Mouse (Mus musculus) limb, embryonic 13.5 days (tissue): Measurements from ENCODE around the gene Entpd6. TPM values are rescaled to one million over a fixed set of nuclear protein-coding genes. Genes with fewer than 3 reads are reported as not detected.

Source experiments
- ATAC-seq: fragments of 200-750 bp; cut with Nextera tagmentation; 2 replicates; pipeline ENCODE4 v1.8.0; 2017; ENCODE audit warnings: low read depth, moderate number of reproducible peaks, moderate TSS enrichment; ENCODE audit not compliant: low FRiP score
- H3K27ac ChIP-seq: fragments of 300-500 bp; sonication (generic); 2 replicates; pipeline ENCODE4 v1.5.1; 2015; ENCODE audit warnings: inconsistent platforms, mild to moderate bottlenecking, moderate library complexity
- H3K27me3 ChIP-seq: fragments of 300-500 bp; sonication (generic); 2 replicates; pipeline ENCODE4 v1.6.1; 2015; ENCODE audit warnings: mild to moderate bottlenecking, inconsistent platforms
- H3K36me3 ChIP-seq: fragments of 300-500 bp; sonication (generic); 2 replicates; pipeline ENCODE4 v1.6.1; 2015; ENCODE audit warnings: inconsistent platforms, mild to moderate bottlenecking, moderate library complexity
- H3K4me1 ChIP-seq: fragments of 300-500 bp; sonication (generic); 2 replicates; pipeline ENCODE4 v1.6.1; 2015; ENCODE audit warnings: inconsistent platforms
- H3K4me2 ChIP-seq: fragments of 300-500 bp; sonication (generic); replicated peaks from 2 replicates; pipeline ENCODE4 v1.6.1; 2015; ENCODE audit warnings: inconsistent platforms, mild to moderate bottlenecking, moderate library complexity
- H3K4me3 ChIP-seq: fragments of 300-500 bp; sonication (generic); 2 replicates; pipeline ENCODE4 v1.5.1; 2015; ENCODE audit warnings: moderate library complexity, mild to moderate bottlenecking, inconsistent platforms
- H3K9ac ChIP-seq: fragments of 300-500 bp; sonication (generic); 2 replicates; pipeline ENCODE4 v1.6.1; 2015; ENCODE audit warnings: mild to moderate bottlenecking, inconsistent platforms
- H3K9me3 ChIP-seq: fragments of 300-500 bp; sonication (generic); 2 replicates; pipeline ENCODE4 v1.6.1; 2016; ENCODE audit warnings: inconsistent platforms
- WGBS: fragments of 180-500 bp; shearing (Covaris S2); methylation state at CpG from one replicate; pipeline ENCODE4 v1.1.7; 2015; 5-methylcytosine and 5-hydroxymethylcytosine counted together
- polyA plus RNA-seq: library from polyadenylated mRNA; unstranded; fragments of >200 nt; fragmentation: Nextera tagmentation; extraction: Ambion mirVana; gene quantifications from 2 replicates; pipeline ENCODE4 v1.2.1, GENCODE M21; 2015

Gene Entpd6
- polyA plus RNA-seq, 1 experiment from 2014 or later: 29.9 TPM

GRCm38 (mm10) chr2:150765619-150766018 is 16.8 kb downstream of the Entpd6 start:
- no peaks in the 10 kb centered on the region for H3K27me3 ChIP-seq
- ATAC-seq: 0 out of 2 replicates have a peak, but pooled peaks have one; percentile 41
- H3K4me3 ChIP-seq: no peak overlapping the region
- H3K4me1 ChIP-seq: peaks cover 43% of the 10 kb centered on the region
- H3K9ac ChIP-seq: no peak overlapping the region; the same call in 1 of the 2 replicates
- H3K9me3 ChIP-seq: no peaks in the 10 kb centered on the region
- H3K27ac ChIP-seq: peak overlapping the region; percentile 52; the same call in 1 of the 2 replicates
- H3K4me2 ChIP-seq: no peak overlapping the region
- H3K36me3 ChIP-seq: peaks cover 61% of the 10 kb centered on the region
- 63% methylated on average over 2 of the region's 2 CpGs for WGBS

GRCm38 (mm10) chr2:150766083-150766862 is 17.4 kb downstream of the Entpd6 start:
- peak overlapping the region; percentile 52; the same call in 1 of the 2 replicates for H3K27ac ChIP-seq
- no peaks in the 10 kb centered on the region for H3K9me3 ChIP-seq
- no peak overlapping the region for H3K4me2 ChIP-seq
- H3K27me3 ChIP-seq: no peaks in the 10 kb centered on the region
- no peak overlapping the region for H3K4me3 ChIP-seq
- no peak overlapping the region for H3K9ac ChIP-seq
- H3K4me1 ChIP-seq: peaks cover 49% of the 10 kb centered on the region
- 80% methylated on average over 4 of the region's 4 CpGs for WGBS
- H3K36me3 ChIP-seq: peaks cover 54% of the 10 kb centered on the region
- no peak for ATAC-seq

GRCm38 (mm10) chr2:150768678-150769077 is 19.8 kb downstream of the Entpd6 start:
- no peak overlapping the region for H3K27ac ChIP-seq
- H3K27me3 ChIP-seq: no peaks in the 10 kb centered on the region
- H3K4me1 ChIP-seq: peaks cover 62% of the 10 kb centered on the region
- ATAC-seq: no peak
- no peak overlapping the region for H3K9ac ChIP-seq
- H3K4me2 ChIP-seq: no peak overlapping the region
- H3K9me3 ChIP-seq: no peaks in the 10 kb centered on the region
- 96% methylated on average over 1 of the region's 1 CpGs for WGBS
- H3K4me3 ChIP-seq: no peak overlapping the region
- H3K36me3 ChIP-seq: peaks cover 40% of the 10 kb centered on the region

GRCm38 (mm10) chr2:150770747-150771146 is 21.9 kb downstream of the Entpd6 start:
- H3K27me3 ChIP-seq: no peaks in the 10 kb centered on the region
- peak overlapping the region; percentile 95 for H3K27ac ChIP-seq
- H3K4me2 ChIP-seq: peak overlapping the region; percentile 35
- peak overlapping the region; percentile 31; the same call in 1 of the 2 replicates for H3K9ac ChIP-seq
- peaks cover 55% of the 10 kb centered on the region for H3K4me1 ChIP-seq
- peaks cover 37% of the 10 kb centered on the region for H3K36me3 ChIP-seq
- H3K4me3 ChIP-seq: no peak overlapping the region
- WGBS: 11% methylated on average over 1 of the region's 1 CpGs
- peak; percentile 86 for ATAC-seq
- H3K9me3 ChIP-seq: no peaks in the 10 kb centered on the region

GRCm38 (mm10) chr2:150771169-150771568 is 22.3 kb downstream of the Entpd6 start:
- ATAC-seq: no peak; the same call in 1 of the 2 replicates
- Histone ChIP-seq H3K36me3 (peaks cover 35% of the 10 kb centered on the region), H3K27ac (peak overlapping the region; percentile 95), H3K9ac (peak overlapping the region; percentile 31; the same call in 1 of the 2 replicates), H3K4me2 (peak overlapping the region; percentile 35), H3K4me1 (peaks cover 54% of the 10 kb centered on the region), H3K9me3 (no peaks in the 10 kb centered on the region), H3K4me3 (no peak overlapping the region), H3K27me3 (no peaks in the 10 kb centered on the region)
- 58% methylated on average over 6 of the region's 6 CpGs for WGBS

GRCm38 (mm10) chr2:150771996-150772395 is 23.2 kb downstream of the Entpd6 start:
- H3K9ac ChIP-seq: no peak overlapping the region
- 82% methylated on average over 8 of the region's 8 CpGs for WGBS
- peaks cover 52% of the 10 kb centered on the region for H3K4me1 ChIP-seq
- H3K36me3 ChIP-seq: peaks cover 27% of the 10 kb centered on the region
- H3K27ac ChIP-seq: peak overlapping the region; percentile 95
- ATAC-seq: no peak
- H3K4me3 ChIP-seq: no peak overlapping the region
- no peaks in the 10 kb centered on the region for H3K9me3 ChIP-seq
- H3K4me2 ChIP-seq: no peak overlapping the region
- H3K27me3 ChIP-seq: no peaks in the 10 kb centered on the region

- ATAC-seq: no peak
- Histone ChIP-seq H3K4me3 (no peak overlapping the region), H3K27me3 (no peaks in the 10 kb centered on the region), H3K36me3 (peaks cover 24% of the 10 kb centered on the region), H3K9ac (no peak overlapping the region), H3K4me1 (peaks cover 52% of the 10 kb centered on the region), H3K27ac (peak overlapping the region; percentile 95; the same call in 1 of the 2 replicates), H3K4me2 (no peak overlapping the region), H3K9me3 (no peaks in the 10 kb centered on the region)
- WGBS: 69% methylated on average over 10 of the region's 10 CpGs
These were observed 23.8 kb downstream of the Entpd6 start for GRCm38 (mm10) chr2:150772466-150773119.

- no peak overlapping the region for H3K4me2 ChIP-seq
- WGBS: 83% methylated on average over 2 of the region's 2 CpGs
- H3K27ac ChIP-seq: no peak overlapping the region
- H3K4me3 ChIP-seq: no peak overlapping the region
- H3K4me1 ChIP-seq: peaks cover 25% of the 10 kb centered on the region
- H3K36me3 ChIP-seq: no peaks in the 10 kb centered on the region
- no peak overlapping the region for H3K9ac ChIP-seq
- no peaks in the 10 kb centered on the region for H3K9me3 ChIP-seq
- H3K27me3 ChIP-seq: no peaks in the 10 kb centered on the region
- ATAC-seq: no peak
These were observed 34.0 kb downstream of the Entpd6 start for GRCm38 (mm10) chr2:150782801-150783200.

GRCm38 (mm10) chr2:150786251-150787180 is 37.7 kb downstream of the Entpd6 start, which contains the start of gene Pygb:
TSS of gene Pygb (plus strand) at chr2:150786735.
- WGBS: 2% methylated on average over 57 of the region's 58 CpGs
- H3K4me2 ChIP-seq: peak within 1 kb of the TSS; percentile 83

DNA sequence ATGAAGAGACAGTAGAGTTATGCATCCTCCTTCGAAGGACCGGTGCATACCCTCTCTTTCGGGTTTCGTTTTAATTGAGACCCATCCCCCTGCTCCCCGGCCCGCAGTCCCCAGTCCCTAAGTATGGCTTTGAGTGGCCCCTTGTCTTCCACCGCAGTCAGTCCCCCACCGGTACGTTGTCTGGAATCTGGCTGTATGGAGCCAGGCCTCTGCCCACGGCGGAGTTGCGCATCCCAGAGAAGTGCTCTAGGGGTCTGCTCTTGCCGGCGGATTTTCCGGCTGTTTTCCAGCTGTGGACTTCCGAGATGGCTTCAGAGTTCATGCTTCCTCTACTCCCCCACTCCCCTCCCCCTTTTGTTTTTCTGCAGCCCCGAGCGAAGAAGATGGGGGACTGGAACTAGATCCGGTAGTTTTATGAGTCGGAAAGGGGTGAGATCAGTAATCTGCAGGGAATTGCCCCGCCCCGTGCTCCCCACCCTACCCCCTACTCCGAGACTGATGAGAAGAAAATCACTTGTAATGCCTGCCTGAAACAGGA is 38.5 kb downstream of the Entpd6 start:
- Histone ChIP-seq H3K27me3 (no peaks in the 10 kb centered on the region), H3K4me3 (peak overlapping the region; percentile 85), H3K36me3 (peaks cover 9% of the 10 kb centered on the region), H3K4me1 (peaks cover 36% of the 10 kb centered on the region), H3K9ac (peak overlapping the region; percentile 75), H3K4me2 (peak overlapping the region; percentile 83), H3K27ac (peak overlapping the region; percentile 48; the same call in 1 of the 2 replicates), H3K9me3 (no peaks in the 10 kb centered on the region)
- ATAC-seq: peak; percentile 9
- WGBS: under 1% methylated on average over 23 of the region's 23 CpGs

More at GRCm38 (mm10) chr2:150786251-150787180, 37.7 kb downstream of the Entpd6 start, which contains the start of gene Pygb:
- no peaks in the 10 kb centered on the region for H3K9me3 ChIP-seq
- H3K4me3 ChIP-seq: peak within 1 kb of the TSS; percentile 85
- H3K4me1 ChIP-seq: peaks cover 36% of the 10 kb centered on the region
- no peaks in the 10 kb centered on the region for H3K27me3 ChIP-seq
- peaks cover 3% of the 10 kb centered on the region; the same call in 1 of the 2 replicates for H3K36me3 ChIP-seq
- H3K9ac ChIP-seq: peak within 1 kb of the TSS; percentile 75
- peak within 1 kb of the TSS; percentile 48; the same call in 1 of the 2 replicates for H3K27ac ChIP-seq
- ATAC-seq: peak; percentile 96
